Mouse (Mus musculus): ENCODE measurements around the gene Atp6v1a. TPM values are rescaled to one million over a fixed set of nuclear protein-coding genes. Genes with fewer than 3 reads are reported as not detected.

The Atp6v1a gene
- 100 to 1,000 TPM; 145 to 153 TPM for total RNA-seq (2021)
- long read RNA-seq, experiment 1, full-length matches to known transcripts: 144 of 177 reads
- long read RNA-seq, experiment 1, partial matches to known transcripts: 22 of 177 reads
- long read RNA-seq, experiment 1, other reads (novel, unspliced or antisense): 11 of 177 reads
- long read RNA-seq, experiment 2, full-length matches to known transcripts: 24 of 29 reads
- long read RNA-seq, experiment 2, partial matches to known transcripts: 5 of 29 reads
- long read RNA-seq, experiment 2, other reads (novel, unspliced or antisense): 0 of 29 reads

DNA sequence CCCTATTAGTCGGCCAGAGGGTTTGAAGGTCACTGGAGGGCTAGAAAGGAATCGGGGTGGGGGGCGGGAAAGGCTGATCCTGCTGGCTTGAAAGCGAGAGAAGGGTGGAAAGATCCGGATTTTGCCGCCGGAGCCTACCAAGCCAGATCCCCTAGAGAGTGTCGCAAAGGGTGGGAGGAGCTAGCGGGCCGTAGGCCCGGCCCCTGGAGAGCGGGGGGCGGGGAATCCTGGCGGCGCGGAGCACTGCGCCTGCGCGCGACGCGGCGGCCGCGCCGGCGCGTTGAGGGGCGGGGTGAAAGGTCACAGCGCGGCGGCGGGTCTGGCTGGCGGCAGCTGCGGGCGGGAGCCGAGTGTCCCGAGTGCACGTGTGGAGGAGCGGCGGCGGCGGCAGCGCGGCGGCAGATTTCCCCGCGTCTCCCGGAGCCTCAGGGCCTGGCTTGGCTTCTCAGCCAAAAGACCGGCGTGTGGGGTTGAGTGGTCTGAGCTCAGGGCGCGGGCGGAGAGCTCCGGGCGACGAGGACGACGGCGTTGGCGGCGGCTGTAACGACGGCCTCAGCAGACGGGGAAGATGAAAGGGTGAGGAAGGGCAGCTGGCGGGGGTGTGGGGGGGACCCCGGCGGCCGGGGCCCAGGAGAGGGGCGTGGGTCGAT lies at the start of gene Atp6v1a, which contains the start of gene Naa50:
Atp6v1a (minus strand) TSS at position 170 of the 650 bp plus-strand sequence.
Naa50 (plus strand) TSS at position 295 of the 650 bp plus-strand sequence.
- DNase-seq: peak; percentile 92 to 94

DNA sequence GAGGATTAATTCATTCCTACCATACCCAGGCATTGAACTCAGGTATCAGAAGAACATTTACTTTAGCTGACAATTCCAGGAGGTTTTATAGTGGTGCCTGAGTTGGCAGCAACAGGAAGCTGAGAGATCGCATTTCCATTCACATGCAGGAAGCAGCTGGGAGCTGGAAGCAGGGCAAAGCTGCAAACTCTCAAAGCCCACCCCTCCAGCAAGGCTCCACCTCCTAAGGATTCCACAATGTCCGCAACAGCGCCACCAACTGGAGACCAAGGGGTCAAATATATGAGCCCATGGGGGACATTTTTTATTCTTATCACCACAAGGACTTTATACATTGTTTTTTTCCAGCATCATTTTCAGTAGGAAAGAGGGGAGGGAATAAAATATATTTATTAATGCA lies 49.3 kb upstream of the Atp6v1a start:
- DNase-seq: no peak

DNA sequence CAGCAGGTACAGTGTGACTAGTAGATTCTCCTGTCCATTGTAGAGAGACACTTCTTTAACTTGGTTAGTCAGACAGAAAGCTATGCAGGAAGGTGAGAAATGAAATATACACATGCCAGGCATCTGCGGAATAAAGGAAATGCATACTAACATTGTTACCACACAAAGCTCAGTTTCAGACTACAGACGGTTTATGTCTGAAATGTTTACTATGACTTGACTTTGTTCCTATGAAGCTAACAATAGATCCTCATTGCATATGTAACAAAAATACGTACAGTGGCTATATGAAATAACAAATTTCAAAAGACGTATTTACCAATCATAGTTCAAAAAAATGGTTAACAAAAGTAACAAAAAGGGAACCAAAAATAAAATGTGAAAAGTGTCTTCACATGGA lies 47.7 kb upstream of the Atp6v1a start:
- DNase-seq: no peak

DNA sequence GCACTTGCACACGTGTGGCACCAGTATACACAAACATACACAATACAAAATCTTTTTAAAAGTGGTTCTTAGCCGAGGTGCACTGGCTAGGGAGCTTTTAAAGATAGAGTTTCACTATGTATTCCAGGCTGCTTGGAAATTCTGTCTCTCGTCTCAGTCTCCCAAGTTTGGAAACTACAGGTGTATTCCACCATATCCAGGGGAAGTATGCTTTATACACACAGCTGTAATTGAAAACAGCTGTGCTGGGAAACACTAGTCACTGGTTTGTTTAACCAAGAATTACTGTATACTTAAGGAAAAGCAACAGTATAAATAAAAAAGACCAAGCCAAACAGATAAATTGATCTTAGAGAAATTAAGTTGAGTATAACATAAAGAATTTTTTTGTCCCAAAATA lies 45.3 kb upstream of the Atp6v1a start:
- DNase-seq: no peak

DNA sequence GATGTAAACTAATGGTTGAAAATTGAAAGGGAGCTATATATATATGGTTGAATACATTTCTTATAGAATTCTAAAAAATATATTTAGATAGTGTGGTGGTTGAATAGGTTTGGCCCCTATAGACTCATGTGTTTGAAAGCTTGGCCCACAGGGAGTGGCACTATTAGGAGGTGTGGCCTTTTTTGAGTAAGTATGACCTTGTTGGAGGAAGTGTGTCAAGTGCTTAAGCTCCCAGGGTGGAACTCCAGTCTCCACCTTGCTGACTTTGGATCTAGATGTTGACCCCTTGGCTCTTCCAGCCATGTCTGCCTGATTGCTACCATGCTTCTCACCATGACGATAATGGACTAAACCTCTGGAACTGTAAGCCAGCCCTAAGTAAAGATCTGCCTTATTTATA lies 43.1 kb upstream of the Atp6v1a start:
- no peak for DNase-seq

DNA sequence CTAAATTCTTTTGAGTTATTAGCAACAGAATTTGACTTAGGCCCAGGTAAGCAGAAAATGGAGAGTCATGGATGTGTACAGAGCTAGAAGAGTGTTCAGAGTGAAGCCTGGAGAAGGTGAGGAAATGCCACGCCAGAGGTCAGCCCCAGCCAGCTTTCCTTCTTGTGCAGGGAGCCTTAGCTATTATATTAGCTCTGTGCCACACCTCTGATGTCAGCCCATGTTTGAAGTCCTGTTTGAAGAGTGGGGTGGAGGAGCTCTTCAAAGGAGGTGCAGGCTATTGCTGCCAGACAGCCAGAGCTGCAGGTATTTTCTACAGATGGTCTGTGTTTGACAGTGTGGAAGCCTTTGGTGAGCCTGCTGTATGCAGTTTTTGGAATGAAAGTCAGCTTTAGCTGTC lies 39.0 kb upstream of the Atp6v1a start:
- no peak for DNase-seq

DNA sequence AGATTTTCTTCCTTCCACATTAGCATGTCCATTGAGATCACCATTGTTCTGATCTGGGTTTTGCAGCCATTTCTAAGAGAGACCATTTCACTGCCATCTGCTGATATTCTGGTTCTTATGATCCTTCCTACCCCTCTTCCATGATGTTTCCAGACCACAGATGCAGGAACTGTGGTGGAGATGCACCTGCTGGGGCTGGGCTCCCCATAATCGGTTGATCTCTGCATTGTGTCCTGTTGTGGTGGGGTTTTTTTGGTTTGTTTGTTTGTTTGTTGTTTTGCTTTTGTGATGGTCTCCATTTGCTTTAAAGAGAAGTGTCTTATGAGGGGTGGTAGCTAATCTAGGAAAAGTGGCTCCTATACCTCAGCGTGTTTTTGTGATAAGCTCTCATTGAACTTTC lies 37.0 kb upstream of the Atp6v1a start:
- no peak for DNase-seq

DNA sequence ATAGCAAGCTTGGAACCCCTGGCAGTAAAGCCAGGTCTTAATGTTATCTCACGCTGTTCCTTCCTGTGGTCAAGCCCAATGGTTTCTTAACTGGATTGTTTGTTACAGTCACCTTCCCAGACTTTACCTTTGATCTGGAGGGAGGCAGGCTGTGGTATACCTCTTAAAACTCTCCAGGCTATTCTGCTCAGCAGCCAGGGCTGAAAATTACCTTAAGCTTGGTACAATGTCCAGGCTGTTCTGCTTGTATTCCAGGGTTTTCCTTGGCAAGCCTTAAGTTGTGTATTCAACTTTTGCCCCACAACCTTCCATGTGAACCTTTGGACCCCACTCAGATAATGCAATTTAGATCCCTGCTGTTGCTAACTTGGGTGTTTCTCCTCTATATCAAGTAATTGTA lies 35.5 kb upstream of the Atp6v1a start:
- DNase-seq: no peak

DNA sequence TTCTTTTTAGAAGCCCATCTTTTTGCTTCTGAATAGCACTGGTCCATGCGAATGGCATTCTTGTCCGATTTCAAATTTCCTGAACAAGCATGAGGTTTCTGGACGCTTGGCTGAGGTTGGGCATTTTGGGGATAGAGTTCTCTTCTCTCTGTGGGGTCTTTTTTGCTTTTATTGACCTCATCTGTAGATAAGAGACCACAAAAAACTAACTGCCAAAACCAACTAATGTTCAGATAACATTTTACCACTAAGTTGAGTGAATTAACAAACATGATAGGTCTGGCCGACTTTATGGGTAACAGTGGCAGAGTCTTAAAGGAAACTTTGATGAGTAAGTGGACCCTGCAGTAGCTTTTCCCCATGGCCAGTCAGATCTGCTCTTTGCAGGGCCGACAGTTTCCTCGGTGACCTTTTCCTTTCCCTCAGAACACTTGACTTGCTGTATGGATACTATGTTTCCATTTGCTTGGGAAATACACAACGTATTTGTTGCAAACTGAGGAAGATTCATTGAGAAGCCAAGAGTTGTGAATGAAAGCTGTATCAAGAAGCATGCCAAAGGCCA lies 34.5 kb upstream of the Atp6v1a start:
- no peak for DNase-seq

DNA sequence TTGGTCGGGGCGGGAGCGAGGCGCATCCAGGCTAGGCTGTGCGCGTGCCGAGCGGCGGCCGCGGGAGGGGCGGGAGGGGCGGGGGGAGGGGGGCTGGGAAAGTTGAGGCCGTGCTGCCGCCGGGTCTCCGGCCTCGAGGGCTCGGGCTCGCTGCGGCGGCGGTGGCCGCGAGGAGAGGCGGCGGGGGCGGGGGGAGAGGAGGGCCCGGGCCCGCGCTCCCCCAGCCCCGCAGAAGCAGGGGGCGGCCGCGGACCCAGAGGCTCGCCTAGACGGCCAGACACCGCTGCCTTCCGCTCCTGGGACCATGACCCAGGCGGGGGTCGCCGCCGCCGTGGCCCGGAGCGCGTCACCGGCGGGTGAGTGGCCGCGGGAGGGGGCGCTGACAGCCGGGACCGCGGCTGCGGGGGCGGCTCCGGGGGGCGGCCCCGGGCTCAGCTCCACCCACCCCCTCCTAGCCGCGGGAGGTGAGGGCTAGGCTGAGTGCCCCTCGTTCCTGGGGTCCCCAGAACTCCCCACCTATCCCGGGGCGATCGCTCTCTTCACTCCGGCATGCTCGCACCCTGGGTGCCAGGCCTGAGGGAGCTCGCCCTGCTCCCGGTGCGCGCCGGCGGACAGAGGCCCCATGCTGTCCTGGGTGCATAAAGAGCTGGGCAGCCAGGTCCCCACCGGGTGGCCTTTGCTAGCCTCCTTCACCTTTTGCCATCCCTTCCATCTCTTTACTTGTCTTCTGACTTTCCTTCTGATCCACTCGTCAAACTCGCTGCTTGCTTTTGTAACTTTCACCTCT lies 33.8 kb upstream of the Atp6v1a start, which contains the start of gene Usf3:
Usf3 (plus strand) TSS at position 92 of the 787 bp plus-strand sequence.
- peak; percentile 71 to 83 for DNase-seq

DNA sequence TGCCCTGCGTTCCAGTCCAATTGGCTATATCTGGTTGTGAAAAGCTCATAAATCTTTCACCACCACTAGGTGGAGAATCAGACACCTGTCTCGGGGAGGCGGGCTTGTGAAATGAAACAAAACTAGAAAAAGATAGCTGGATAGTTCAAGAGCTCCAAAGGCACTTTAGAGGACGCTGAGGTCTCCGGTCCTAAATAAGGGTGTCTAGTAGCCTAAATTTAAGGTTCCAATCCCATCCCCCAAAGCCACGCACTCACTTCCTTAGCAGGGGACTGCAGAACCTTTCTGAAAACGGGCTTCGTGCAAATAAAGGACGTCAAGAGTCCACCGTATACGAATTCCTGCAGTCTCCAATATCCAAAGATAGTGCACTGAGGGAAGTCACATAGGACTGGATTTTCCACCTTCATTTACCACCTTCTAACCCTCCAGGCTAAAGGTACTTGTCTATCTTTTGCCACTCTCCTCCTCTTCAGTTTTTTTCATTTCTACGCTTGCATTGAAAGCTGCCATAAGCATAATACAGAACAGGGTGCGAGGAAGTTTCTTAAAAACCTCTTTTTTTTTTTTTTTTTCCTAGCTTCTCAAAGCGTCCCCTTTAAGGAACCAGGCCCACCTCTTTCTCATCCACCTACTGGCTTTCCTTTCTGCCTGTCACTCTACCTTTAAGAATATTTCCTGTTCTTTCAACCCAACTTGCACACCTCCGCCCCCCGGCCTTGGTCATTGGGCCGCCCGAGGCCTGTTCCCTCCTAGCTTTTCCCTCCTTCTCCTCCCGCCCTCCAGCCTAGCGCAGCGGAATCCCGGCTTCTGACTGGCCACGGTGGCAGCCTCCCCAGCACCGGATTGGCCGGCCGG lies 33.0 kb upstream of the Atp6v1a start:
- peak; percentile 99 to 100 for DNase-seq

DNA sequence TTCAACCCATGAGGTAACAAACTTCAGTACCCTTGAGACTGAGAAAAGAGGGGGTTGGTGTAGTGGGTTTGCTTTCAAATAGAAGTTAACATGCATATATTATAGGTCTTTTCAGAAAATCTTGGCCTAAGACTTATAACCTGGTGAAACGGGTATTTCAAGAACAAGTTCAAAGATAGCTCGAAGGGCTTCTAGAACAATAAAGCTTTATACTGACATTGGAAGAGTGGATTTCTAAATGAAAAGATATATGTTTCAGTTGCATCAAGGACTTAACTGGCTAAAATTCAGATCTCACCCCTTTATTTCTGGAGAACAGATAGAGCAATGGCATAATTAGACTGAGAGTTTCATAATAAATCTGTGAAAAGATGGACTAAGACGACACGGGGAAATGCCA lies 29.5 kb upstream of the Atp6v1a start:
- no peak for DNase-seq

DNA sequence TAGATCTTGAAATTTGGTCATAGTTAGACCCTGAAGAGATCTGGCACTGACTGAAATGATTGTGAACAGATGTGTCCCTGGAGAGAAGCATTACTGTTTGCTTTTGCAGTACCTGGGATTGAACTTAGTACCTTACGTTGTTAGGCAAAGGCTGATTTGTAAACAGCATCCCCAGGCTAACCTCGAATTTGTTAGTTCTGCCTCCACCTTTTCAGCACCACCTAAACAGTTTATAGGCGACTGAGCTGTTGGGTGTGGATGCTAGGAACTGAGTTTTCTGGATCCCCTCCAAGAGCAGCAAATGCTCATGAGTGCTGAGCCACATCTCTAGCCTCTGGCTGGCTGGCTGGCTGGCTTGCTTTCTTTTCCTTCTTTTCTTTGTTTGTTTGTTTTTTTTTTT lies 25.7 kb upstream of the Atp6v1a start:
- DNase-seq: no peak

DNA sequence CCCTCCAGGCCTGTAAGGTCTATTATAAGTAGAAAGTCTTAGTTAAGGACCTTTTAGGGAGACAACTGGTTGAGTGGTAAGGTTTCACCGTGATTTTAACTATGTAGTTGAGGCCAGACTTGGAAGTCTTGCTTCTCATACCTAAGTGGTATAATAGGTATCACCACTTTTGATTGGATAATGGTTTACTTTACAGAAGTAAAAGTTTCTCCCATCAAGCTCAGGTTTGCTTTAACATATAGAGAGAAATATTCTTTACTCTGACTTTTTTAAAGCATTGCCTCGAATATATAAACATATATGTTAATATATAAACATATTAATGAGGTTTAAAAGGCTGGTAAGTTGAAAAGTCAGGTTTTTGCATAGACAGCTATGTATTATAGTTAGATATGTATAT lies 24.3 kb upstream of the Atp6v1a start:
- no peak for DNase-seq

DNA sequence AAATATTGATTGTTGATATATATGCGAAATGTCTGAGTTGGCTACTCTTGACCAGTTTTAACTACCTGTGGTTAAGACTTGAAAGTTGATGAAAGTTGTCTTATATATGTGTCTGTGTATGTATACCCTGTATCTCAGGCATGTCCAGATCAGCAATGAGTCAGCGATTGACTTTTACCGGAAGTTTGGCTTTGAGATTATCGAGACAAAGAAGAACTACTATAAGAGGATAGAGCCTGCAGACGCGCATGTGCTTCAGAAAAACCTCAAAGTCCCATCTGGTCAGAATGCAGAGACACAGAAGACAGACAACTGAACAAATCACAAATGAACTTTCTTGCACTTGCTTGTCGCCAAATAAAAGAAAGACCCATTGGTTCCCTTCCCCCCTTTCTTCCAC lies 19.8 kb upstream of the Atp6v1a start:
- DNase-seq: no peak

DNA sequence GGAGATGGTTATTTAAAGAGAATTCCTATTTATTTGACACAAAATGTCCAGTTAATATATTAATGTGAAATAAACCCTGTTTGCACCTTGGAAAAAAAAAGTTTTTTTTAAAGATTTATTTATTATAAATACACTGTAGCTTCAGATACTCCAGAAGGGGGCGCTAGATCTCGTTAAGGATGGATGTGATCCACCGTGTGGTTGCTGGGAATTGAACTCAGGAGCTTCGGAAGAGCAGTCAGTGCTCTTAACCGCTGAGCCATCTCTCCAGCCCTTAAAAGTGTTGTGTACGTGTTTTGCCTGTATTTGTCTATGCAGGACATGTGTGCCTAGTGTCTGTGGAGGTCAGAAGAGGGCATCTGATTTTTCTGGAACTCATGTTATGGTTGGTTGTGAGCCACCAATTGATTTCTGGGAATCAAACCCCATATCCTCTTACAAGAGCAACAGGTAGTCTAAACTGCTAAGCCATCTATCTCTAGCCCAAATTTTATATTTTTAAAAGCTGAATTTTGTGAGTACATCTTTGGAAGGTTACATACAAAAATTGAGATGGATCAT lies 15.1 kb upstream of the Atp6v1a start:
- DNase-seq: no peak

DNA sequence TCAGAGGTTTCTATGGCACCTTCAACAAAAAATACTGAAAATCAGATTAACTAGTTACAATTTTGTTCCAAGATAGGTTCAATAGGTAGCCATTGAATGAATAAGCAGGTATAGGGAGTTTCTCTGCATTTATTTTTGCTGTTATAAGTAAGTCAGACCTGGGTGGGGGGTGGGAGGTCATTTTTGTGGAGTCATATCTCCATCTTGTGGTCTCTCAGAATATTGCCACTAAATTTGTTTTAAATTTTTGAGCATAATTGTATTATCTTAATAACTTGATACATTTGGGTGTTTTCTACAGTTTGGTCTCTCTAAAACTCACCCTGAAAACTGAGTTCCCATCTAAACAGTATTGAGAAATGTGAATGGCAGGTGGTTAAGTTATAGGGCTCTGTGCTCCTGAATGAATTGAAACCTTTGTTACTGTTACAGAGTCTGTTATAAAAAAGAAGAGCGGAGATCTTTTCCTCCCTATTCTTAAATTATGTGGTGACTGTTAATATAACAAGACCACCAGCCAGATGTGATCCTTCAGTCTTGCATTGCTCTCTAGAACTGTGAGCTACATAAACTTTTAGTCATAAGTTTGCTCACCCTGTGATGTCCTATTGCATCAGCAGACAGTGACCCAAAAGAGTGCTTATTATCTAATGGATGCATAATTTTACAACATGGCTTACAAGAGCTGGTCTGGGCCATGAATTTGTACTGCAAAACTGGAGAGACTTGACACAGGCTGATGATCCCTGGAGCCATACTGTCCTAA lies 9.7 kb upstream of the Atp6v1a start:
- DNase-seq: no peak

DNA sequence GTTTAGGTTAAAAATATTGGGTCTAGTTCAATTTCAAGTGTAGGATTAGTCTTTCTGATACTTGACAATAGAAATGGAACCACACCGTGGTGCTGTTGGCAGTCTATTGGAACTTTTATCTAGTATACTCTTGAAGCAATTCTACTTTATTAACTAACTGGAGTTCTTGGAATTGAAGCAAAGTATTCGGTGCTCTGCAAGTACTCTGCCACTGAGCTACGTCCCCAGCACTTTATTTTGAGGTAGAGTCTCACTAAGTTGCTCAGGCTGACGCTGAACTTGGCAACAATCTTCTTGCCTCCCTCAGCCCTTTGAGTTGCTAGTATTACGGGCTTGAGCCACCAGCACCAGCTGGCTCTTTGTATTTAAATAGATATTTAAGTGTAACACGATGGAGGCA lies 2.0 kb upstream of the Atp6v1a start:
- DNase-seq: peak in 1 of 2 experiments; percentile 15

DNA sequence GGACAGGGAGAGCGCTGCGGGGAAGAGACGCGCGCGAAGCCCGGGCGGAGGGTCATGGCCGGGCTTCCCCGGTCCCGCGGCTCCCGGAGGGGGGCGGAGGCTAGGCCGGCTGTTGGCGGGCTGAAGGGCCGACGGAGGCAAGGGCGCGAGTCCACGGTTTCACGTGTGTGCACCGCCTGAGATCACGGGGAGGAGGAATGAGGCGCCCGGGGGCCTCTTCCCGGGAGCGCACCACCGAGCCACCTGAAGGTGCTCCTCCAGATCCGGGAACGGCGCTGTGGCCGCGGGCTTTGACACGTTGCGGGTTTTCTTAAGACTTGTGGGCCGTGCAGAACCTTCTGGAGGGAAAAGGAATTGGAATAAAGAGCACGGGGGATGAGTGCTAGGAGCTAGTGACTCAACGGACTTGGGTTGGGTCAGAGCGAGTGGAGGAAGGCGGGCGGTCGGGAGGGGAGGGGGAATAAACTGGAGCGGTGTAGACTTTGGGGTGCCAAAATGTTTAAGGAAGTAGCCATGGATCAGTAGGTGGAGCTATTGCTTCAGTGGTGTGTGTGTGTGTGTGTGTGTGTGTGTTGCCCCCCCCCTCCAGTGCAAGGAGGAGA lies 782 bp upstream of the Atp6v1a start:
- peak; percentile 85 to 87 for DNase-seq

DNA sequence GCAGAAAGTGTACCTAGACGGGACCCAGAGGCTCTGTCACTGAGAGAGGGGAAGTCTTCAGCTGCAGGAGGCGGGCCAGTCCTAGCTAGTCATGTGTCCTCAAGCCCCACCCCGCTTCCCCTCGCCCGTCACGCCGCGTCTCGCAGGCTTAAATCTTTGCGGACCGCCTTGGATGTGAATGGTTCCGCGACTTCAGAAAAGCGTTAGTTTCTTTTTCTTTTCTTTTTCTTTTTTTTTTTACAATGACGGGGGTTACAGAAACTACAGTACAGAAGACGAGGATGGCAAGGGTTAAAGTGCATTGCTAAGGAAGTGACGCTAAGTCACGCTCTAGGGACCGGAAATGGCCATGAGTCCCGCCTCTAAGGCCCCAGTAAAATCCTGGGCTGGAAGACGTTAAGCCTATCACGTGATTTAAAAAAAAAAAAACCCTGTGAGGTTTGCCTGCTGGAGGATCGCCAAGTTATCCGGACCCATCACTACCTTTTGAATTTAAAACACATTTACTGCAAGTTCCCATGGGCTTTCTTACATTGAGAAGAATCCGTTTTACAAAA lies 448 bp downstream of the Atp6v1a start:
- DNase-seq: peak; percentile 84 to 88
